Mouse (Mus musculus): ENCODE results near the gene Hoxd13.

Gene Hoxd13

DNA sequence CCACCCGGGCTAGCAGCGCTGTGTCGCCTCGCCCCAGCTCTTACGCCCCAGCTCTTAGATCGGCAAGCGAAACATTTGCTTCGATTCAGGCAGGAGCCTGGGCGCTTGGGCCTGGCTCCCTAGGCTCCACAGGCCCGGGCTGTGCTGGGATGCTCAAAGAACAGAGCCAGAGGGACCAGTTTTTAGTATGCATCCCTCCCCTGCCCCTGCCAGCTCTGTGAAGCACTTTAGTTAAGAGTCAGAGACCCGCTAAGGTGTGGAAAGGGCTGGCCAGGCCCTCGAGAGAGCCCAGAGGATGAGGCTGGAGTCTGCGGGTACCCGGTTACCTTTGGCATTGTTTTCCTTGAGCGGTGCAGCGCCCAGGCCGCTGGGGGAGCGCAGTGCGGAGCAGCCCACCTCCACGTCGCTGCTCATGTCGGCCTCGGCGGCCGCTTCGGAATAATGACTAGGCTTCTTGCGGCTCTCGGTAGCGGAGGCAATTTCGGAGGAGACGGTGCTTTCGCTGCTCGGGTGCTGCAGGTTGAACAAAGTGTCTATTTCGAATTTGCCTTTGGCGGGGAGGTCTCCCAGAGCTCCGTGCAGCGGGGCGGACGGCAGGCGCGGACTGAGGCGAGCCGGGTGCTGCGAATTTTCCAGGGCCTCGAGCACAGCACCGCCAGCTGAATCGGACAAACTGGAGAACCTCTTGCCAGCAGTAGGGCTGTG is 9.3 kb upstream of the Hoxd13 start:
- ChIA-PET POLR2A (interaction anchor here in 3 of 4 experiments (0.7 to 1.7 kb wide), 6 partner anchors 9 to 23 kb away, joined by 3 to 5 read pairs (median 4); partner anchors contain the start of gene Hoxd13 (in 1 of the 3)), CTCF (interaction anchor here (0.5 to 1.5 kb wide), 11 partner anchors 8 to 1098 kb away, joined by 3 to 7 read pairs (median 3); partner anchors contain the start of genes Hoxd3 (in 1 of the 4) and Hoxd4 (in 1 of the 4))

DNA sequence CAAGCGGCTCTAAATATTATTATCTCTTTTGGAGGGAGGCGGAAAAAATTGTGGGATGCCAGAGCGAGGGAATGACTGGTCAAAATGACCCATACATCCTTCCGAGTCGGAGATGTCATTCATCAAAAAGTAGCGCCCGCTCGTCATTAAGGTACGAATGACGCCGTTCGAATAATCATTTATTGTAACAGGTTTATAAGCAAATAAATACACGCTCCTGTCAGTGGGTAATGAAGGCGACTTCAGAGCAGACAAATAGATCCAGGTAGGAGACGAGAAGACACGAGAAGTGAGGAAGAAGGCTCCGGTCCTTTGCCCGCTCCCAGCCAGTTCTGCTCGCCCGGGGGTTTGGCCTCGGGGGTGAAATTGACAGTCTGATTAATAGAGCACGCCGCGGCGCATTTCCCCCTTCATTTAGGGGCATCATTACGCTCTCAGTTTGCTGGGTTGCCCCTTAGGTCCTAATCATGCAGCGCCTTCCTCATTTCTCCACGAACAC is 8.6 kb upstream of the Hoxd13 start, which contains the start of gene Evx2:
Gene Evx2, minus strand, starts transcription at position 51 of the 499 bp plus-strand sequence.
- ChIA-PET CTCF (interaction anchor here in 2 of 4 experiments (0.9 to 1.5 kb wide), 2 partner anchors 13 to 14 kb away, joined by 4 to 5 read pairs; no protein-coding TSS in a partner anchor), POLR2A (interaction anchor here in 2 of 4 experiments (1.4 to 1.7 kb wide), 2 partner anchors 8 to 12 kb away, joined by 3 to 4 read pairs; partner anchors contain the start of gene Hoxd13 (in 1 of the 2))

DNA sequence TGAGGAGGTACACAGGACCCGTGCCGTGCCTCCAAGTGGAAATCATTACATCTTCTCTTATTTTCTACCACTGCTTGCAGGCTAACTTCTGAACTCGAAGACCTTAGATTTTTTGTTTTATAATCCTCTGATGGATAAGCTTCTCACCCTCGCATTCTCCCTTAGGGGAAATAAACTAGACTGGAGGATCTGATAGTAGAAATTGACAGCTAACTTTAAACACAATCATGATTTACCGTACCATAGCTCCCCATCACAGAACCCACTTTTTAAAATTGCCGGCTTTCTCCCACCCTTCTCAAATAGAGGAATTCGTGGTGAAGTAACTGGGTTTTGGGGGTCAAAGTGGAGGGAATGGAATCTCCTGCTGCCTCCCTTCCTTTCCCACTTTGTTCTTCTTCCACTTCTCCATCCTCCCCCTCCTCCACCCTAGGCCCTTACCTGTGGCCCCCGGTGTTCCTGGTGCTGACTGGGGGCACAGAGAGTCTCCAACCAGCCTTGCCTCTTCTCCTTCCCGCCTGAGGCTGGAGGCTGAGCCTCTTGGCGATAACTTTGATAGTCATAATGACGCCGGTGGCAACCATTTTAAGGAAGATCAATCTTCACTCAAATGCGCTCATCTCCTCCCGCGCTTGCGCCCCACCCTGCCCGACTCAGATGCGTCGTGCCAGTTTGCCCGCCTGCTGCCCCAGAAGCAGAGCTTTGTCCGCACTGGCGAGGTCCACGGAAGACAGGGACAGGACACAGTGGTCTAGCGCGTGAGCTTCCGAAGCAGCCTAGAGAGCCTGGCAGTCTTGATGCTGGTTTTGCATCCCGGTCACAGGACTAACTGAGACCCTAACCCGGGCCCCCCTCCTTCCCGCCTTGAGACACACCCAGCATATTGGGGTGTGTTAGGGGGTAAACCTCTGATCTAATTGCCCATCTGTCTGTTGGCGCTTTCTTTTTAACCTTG is 7.4 kb upstream of the Hoxd13 start:
- POLR2A ChIA-PET: interaction anchor here in 1 of 4 experiments (1.0 to 1.5 kb wide), 3 partner anchors 10 to 29 kb away, joined by 3 read pairs; no protein-coding TSS in a partner anchor
- CTCF ChIA-PET: interaction anchor here (0.5 to 3.6 kb wide), 22 partner anchors 12 to 1088 kb away, joined by 3 to 17 read pairs (median 5); no protein-coding TSS in a partner anchor

DNA sequence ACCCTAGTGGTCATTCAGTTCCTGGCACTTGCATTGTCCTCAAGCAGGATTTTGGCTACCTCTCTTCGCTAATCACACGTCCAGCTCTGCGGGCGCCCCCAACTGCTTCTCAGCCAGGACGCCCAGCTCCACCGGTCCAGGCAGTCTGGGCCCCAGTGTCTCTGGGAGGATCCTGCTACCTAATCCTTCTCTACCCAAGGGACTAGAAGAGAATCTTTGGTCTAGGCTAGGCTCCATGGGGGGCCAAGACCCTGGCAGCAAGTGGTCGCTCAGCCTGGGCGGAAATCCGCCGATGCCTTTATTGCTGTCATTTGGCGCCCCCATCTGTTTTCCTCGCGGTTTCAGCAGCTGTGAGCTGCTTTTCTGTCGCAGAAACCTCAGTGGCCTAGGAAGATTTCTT is 6.4 kb upstream of the Hoxd13 start:
- POLR2A ChIA-PET: interaction anchor here in 1 of 4 experiments (1.3 to 1.5 kb wide), 2 partner anchors 11 to 28 kb away, joined by 3 read pairs; no protein-coding TSS in a partner anchor
- CTCF ChIA-PET: interaction anchor here (0.5 to 3.6 kb wide), 27 partner anchors 9 to 1101 kb away, joined by 3 to 17 read pairs (median 4); no protein-coding TSS in a partner anchor

DNA sequence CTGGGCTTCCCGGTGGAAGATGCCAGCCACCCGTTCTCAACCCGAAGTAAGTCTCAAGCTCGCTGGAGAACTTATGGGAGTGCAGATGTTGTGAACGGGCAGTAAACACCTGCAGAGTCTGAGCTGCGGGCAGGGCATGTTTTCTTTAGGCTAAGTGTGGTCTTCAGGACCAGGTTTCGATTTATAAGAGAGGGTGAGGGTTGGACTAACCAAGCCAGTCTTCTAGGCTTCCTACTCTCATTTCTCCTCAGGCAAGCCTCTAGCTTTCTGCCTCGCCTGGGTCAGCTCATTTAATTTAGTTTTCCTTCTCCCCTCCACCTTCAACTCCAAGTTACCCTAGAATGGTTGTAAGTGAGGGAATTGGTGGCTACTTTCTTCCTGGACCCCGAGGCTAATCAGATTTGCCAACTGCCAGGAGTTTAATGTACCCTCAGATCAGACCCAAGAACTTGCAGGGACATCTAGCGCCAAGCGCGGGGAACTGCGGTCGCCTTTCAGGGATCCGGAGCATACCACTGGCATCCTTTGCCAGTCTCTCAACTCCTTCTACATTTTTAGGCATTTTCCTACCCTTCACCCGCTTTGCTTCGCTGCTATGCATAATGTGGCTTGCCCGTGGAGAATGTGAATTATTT is 4.7 kb upstream of the Hoxd13 start:
- ChIA-PET POLR2A (interaction anchor here in 1 of 4 experiments (0.5 kb wide), 1 partner anchor 13 kb away, joined by 3 read pairs; no protein-coding TSS in a partner anchor), CTCF (interaction anchor here in 3 of 4 experiments (0.6 to 3.6 kb wide), 6 partner anchors 9 to 1296 kb away, joined by 3 to 17 read pairs (median 4); no protein-coding TSS in a partner anchor)

DNA sequence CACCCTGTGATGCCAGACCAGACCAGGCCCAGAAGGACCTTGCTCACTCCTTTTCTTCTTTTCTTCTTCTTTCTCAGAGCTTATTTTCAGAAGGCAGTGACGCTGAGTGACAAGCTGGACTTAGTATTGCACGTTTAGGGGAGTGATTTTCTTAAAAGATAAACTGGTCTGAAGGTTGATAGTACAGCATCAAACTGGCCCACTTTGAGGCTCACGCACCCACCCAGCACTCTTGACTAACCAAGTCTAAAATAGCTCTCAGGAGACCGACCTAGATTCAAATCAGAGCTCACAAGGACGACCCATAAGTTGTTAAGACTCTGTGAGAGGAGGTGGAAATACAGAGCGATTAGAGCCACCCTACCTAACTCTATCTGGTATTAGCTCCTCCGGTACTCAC is 1.7 kb upstream of the Hoxd13 start:
- CTCF ChIA-PET: interaction anchor here in 3 of 4 experiments (0.7 to 1.7 kb wide), 4 partner anchors 8 to 701 kb away, joined by 3 to 7 read pairs (median 4); no protein-coding TSS in a partner anchor
- POLR2A ChIA-PET: interaction anchor here in 1 of 4 experiments (1.5 to 2.0 kb wide), 3 partner anchors 8 to 11 kb away, joined by 3 to 4 read pairs (median 4); partner anchors contain the start of gene Evx2

DNA sequence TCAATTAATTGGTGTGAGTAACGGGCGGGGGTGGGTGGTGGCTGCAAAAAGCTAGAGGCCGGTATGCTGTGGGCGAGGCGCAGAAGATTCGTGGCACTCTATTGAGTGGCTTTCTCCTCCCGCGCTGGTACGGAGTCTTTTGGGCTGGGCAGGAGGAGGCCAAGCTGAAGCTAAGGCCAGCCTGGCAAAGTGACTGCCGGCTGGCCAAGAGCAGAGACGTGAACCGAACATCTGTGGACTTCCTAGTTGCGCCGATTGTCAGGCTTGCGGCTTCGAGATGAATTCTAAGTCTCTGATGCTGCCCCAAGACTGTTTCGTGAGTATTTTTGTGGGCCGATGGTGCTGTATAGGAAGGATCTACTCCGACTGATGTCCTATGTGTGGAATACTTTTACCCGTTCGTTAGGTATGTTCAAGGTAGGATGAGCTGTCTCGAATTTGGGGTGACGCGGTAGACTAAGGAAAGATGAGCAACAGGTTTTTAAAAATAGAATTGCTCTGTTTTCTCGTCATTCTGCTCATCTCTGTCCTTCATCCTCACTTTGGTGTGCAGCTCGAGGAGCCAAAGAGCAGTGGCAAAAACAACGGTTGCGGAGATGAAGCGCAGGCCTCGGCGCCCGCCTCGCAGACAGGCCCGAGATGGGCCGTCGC is 794 bp upstream of the Hoxd13 start:
- POLR2A ChIA-PET: interaction anchor here in 3 of 4 experiments (0.6 to 2.0 kb wide), 10 partner anchors 9 to 1480 kb away, joined by 3 to 6 read pairs (median 4); partner anchors contain the start of genes Evx2 (in 1 of the 3) and Hoxd11 (in 1 of the 3)
- CTCF ChIA-PET: interaction anchor here (0.6 to 1.7 kb wide), 6 partner anchors 9 to 702 kb away, joined by 3 to 10 read pairs (median 4); no protein-coding TSS in a partner anchor

DNA sequence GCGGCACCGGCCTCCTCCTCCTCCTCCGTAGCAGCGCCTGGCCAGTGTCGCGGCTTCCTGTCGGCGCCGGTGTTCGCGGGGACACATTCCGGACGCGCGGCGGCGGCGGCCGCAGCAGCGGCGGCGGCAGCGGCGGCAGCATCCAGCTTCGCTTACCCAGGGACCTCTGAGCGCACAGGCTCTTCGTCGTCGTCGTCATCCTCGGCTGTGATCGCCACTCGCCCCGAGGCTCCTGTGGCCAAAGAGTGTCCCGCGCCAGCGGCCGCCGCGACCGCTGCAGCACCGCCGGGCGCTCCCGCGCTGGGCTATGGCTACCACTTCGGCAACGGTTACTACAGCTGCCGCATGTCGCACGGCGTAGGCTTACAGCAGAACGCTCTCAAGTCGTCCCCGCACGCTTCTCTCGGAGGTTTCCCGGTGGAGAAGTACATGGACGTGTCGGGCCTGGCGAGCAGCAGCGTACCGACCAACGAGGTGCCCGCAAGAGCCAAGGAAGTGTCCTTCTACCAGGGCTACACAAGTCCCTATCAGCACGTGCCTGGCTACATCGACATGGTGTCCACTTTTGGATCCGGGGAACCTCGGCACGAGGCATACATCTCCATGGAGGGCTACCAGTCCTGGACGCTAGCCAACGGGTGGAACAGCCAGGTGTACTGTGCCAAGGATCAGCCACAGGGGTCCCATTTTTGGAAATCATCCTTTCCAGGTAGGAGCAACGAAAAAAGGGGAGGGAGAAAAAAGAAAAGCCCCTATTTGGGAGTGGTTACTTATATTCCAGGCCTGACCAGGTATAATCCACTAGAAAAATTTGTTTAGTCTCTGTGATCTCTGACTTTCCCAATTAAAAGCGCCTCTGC is 490 bp downstream of the Hoxd13 start:
- ChIA-PET POLR2A (interaction anchor here in 3 of 4 experiments (0.6 to 2.0 kb wide), 6 partner anchors 10 to 1107 kb away, joined by 3 to 4 read pairs (median 3); partner anchors contain the start of genes Evx2 (in 1 of the 3) and Hoxd11 (in 1 of the 3)), CTCF (no interaction called here)

DNA sequence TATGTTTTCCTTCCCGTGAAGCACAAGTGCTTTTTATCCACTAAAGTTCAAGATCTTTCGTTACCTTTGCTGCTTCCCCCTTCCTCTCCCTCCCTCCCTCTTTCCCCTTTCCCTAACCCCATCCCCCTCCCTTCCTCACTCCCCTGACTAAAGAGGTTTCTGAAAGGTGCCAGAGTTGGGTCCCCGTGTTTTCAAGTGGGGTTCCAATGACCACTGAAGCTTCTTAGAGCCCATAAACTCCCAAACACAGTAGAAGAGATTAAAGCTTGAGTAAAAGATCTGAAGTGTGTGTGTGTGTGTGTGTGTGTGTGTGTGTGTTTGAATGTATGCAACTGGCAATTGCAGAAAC is 1.1 kb downstream of the Hoxd13 start:
- CTCF ChIA-PET: no interaction called here
- POLR2A ChIA-PET: interaction anchor here in 1 of 4 experiments (1.1 kb wide), 1 partner anchor 20 kb away, joined by 3 read pairs; no protein-coding TSS in a partner anchor

DNA sequence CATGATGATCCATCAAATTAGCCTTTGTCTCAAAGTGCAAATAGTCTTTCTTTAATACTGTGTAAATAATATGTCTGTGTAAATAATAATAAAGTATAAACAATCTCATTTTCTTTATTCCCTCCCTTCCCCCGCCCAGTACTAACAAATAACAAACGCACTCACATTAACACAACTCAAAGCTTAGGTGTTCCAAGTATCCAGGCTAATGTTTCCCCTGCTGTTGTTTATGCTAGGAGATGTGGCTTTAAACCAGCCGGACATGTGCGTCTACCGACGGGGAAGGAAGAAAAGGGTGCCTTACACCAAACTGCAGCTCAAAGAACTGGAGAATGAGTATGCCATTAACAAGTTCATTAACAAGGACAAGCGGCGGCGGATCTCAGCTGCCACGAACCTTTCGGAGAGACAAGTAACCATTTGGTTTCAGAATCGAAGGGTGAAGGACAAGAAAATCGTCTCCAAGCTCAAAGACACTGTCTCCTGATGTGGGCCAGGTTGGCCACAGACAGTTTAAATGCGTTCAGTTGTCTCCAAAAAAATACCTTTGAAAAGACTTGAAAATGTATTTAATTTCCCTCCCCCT is 1.6 kb downstream of the Hoxd13 start:
- ChIA-PET CTCF (interaction anchor here in 1 of 4 experiments (1.3 kb wide), 1 partner anchor 12 kb away, joined by 3 read pairs; no protein-coding TSS in a partner anchor), POLR2A (interaction anchor here in 1 of 4 experiments (1.1 kb wide), 1 partner anchor 19 kb away, joined by 3 read pairs; no protein-coding TSS in a partner anchor)

DNA sequence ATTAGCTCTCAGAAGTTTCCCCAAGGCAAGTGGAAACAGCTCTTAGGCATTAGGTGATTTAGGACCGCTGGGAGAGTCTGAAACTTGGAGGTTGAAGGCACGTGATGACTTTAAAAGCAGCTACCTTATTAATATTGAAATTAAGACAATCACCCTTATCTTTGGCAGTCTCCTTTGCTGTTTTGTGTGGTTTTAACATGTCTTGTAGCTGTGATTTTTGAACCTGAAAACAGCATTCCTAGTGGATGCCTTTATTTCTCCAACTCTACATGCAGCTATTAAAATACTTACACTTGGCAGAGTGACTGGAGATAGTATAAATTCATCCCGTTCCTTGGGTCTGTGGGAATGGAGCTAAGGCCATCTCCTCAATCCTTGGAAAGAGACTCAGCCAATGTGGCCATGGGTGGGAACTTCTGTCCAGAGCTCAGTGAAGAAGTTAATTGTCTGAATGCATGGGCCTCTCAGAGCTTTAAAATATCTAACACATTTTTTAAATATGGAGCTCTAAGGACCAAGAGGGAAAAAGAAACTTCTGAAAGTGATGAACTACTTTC is 2.6 kb downstream of the Hoxd13 start:
- ChIA-PET POLR2A (interaction anchor here in 3 of 4 experiments (0.5 to 1.2 kb wide), 4 partner anchors 10 to 1110 kb away, joined by 3 to 5 read pairs (median 3); no protein-coding TSS in a partner anchor), CTCF (interaction anchor here in 2 of 4 experiments (0.8 to 1.3 kb wide), 3 partner anchors 9 to 19 kb away, joined by 3 to 5 read pairs (median 3); no protein-coding TSS in a partner anchor)

DNA sequence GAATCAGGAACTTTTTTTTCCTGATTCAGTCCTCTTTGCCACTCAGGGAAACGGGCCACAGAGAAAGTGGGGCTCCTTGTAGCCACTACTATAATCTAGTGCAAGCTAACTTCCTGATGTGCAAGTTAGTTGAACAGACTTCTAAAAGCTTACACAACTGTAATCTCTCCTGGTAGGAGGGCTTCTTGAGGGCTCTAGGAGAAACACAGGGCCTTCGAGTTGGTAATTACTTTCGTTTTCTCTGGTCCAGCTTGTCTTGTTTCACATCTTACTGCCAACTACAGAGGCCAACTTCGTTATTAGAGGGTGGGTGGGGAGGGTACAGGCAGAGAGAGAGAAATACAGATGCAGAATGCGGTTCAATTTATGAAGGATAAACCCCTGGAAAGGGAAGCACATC is 3.7 kb downstream of the Hoxd13 start:
- CTCF ChIA-PET: interaction anchor here (0.5 to 1.8 kb wide), 11 partner anchors 9 to 706 kb away, joined by 3 to 10 read pairs (median 4); partner anchors contain the start of gene Evx2 (in 1 of the 4)
- POLR2A ChIA-PET: interaction anchor here in 2 of 4 experiments (0.8 to 1.2 kb wide), 5 partner anchors 10 to 127 kb away, joined by 3 to 4 read pairs (median 3); partner anchors contain the start of gene Evx2 (in 1 of the 2)

DNA sequence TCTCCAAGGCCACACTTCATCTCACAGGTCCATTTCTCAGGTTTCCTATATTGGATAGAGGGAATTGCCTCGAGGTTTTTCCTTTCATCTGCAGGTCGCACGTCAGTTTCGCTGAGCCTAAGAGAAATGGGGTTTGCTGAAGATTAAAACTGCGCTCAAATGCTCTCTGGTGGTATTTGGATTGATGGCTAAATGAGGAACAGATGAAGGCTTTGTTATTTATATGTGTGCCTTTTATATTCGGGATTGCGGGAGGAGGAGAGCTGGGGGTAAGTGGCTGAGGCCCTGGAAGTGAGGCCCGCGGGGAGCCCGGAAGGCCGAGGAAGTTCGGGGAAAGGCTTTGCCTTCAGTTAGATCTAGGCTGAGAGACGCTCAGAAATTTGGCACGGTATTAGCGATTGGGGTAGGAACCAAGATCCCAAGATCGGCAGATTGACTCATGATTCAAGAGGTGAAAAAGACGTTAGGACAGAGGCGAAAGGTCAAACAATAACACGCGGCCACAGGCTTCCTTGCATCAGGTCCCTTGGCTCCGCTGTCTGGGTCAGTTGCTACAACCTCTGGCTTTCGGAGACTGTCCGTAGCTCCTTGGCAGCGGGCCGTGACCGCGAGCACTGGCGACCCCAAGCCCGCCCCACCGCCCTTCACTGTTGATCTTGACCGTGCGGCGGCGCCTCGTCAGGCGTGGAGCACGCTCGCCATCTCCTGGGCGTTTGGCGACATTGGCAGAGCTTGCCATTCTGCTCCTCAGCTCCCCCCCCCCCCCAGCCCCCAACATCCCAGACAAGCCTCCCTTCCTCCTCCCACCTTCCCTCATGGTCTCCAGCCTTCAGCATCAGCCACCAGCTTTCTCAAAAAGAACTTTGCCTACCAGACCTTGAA is 4.6 kb downstream of the Hoxd13 start:
- POLR2A ChIA-PET: interaction anchor here in 3 of 4 experiments (0.6 to 1.3 kb wide), 8 partner anchors 8 to 874 kb away, joined by 3 to 6 read pairs (median 4); no protein-coding TSS in a partner anchor
- CTCF ChIA-PET: interaction anchor here (0.5 to 1.9 kb wide), 42 partner anchors 9 to 1122 kb away, joined by 3 to 14 read pairs (median 4); partner anchors contain the start of genes Evx2 (in 2 of the 4) and Hoxd10 (in 2 of the 4)
